Mouse (Mus musculus): ENCODE measurements at regions not wholly inside any gene's neighbourhood (a gene's known extent, or its start where the extent isn't known, plus 50 kb on each side); places are given as distances from the start of the nearest gene placed in this dataset.

DNA sequence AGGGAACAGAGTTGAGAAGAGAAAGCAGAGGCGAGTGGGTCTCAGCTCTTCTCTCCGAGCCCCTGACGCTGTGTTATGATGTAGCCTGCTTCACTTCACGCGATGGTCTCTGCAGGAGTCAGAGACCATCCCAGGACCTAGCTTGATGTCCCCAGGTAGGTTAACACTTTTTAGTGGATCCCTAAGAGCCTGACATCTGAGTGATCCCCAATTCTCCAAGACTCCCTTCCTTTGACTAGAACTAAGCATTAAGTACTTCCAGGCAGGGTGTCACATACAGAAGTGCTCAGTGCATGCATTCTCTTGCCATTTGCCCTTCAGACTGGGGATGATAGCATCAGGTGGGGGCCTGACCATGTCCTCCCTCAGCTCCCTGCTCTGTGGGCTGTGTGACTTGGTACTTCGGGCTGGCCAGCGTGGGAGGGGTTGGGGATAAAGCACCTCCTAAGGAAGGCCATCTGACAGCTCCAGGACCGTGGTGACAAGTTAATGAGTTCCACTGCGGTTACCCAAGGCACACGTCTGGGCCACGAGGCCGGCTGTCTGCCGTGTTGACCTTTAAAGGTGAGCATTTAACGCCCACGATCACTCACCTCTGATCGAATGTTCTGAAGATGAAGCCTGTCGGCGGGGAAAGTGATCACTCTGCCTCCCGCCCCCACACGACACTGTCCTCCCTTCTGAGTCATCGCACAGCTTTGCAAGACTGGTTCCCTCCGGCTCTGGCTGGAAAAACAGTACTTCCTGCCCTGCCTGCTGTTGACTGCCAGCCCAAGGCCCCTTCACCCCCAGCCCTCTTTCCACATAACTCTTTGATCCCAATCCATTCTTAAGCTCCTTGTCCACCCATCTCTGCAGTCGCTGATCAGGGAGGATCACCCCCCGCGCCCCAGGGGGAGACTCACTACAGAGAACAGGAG, 65.8 kb upstream of the Ppp2r5c start:
- DNase-seq (ENCODE audit: low spot score) (no peak), ATAC-seq (ENCODE audit: low FRiP score) (no peak)
- H3K9ac ChIP-seq (replicated peaks; ENCODE audit: low read length, poor library complexity, severe bottlenecking) = no peak overlapping the region
- H3K36me3 ChIP-seq (ENCODE audit: insufficient read depth, low read length) = no peaks in the 10 kb centered on the region
- no peaks in the 10 kb centered on the region for H3K4me1 ChIP-seq (ENCODE audit: insufficient read depth, low read length)
- no peak overlapping the region for H3K27ac ChIP-seq (ENCODE audit: low read depth, low read length)
- 72% methylated on average over 25 of the region's 25 CpGs for WGBS
- 0 out of 2 replicates have a peak, but pooled peaks cover 6% of the 10 kb centered on the region for H3K27me3 ChIP-seq (ENCODE audit: insufficient read depth, low read length)
- no peak overlapping the region for H3K4me3 ChIP-seq (ENCODE audit: low read depth, low read length)
- H3K4me2 ChIP-seq (ENCODE audit: low read depth, low read length, poor library complexity, severe bottlenecking) = no peak overlapping the region
- TF ChIP-seq CTCF (IDR thresholded peaks at IDR 0.05) = no peak
- H3K9me3 ChIP-seq (ENCODE audit: low read length) = no peaks in the 10 kb centered on the region

DNA sequence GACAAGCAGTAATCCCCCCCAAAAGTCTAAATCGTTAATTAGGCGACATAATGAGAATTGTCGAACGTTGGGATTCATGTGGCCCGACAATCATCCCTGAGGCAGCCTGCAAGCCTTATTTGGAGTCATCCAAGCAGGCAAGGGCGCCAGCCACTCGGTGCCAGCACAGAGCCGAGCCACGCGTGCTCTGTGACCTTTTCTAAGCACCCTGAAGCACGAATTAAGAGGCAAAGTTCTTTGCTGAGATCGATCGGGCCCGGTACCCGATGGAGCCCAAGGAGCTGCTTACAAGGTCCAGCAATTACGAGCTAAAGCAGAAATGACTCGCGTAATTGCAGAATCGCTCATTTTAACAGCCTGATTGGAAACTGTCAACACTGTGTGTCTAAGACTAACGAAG, 61.9 kb upstream of the Ppp2r5c start:
- H3K27me3 ChIP-seq (ENCODE audit: insufficient read depth, low read length) = no peaks in the 10 kb centered on the region
- H3K4me2 ChIP-seq (ENCODE audit: low read depth, low read length, poor library complexity, severe bottlenecking) = no peak overlapping the region
- H3K9ac ChIP-seq (replicated peaks; ENCODE audit: low read length, poor library complexity, severe bottlenecking) = no peak overlapping the region
- no peak for ATAC-seq (ENCODE audit: low FRiP score)
- DNase-seq (ENCODE audit: low spot score) = peak; percentile 33
- no peak for TF ChIP-seq CTCF (IDR thresholded peaks at IDR 0.05)
- WGBS = 44% methylated on average over 20 of the region's 20 CpGs
- no peak overlapping the region for H3K27ac ChIP-seq (ENCODE audit: low read depth, low read length)
- H3K4me3 ChIP-seq (ENCODE audit: low read depth, low read length) = no peak overlapping the region
- no peaks in the 10 kb centered on the region for H3K36me3 ChIP-seq (ENCODE audit: insufficient read depth, low read length)
- no peaks in the 10 kb centered on the region for H3K4me1 ChIP-seq (ENCODE audit: insufficient read depth, low read length)
- no peaks in the 10 kb centered on the region for H3K9me3 ChIP-seq (ENCODE audit: low read length)

DNA sequence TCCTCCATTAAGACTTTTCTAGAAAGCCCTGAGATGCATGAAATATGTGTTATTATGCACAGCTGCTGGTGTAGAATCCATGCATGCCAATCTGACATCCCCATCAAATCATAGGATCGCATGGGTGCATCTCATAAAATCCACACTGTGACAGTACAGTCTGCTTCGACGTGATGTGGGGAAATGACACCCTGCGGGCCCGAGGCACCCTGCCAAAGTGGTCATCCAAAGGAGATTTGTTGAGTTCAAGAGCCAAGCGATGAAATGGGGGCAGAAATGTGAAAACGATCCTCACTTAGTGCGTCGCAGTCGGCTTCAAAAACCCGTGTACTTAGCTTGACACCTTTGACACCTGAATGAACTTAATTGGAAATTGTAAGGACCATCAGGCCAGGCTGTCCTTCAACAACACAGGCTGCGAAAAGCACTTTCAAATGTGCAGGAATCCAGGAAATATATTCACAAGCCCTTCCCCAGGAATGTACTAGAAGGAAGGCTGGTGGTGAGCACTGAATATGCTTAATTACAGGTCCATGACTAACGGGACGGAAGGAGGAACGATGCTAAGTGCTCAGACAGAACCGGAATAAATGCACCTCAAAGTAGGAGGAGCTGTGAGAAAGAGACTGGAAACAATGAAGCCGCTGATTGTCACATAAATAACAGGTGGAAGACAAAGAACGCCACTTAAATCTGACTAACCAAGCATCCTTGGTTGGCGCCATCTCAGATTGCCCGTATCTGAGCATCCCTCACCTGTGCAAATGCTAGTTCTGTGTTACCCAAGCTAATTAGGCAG, 60.9 kb upstream of the Ppp2r5c start:
- no peak for TF ChIP-seq CTCF (IDR thresholded peaks at IDR 0.05)
- Histone ChIP-seq H3K27me3 (ENCODE audit: insufficient read depth, low read length) (no peaks in the 10 kb centered on the region), H3K4me2 (ENCODE audit: low read depth, low read length, poor library complexity, severe bottlenecking) (no peak overlapping the region), H3K4me3 (ENCODE audit: low read depth, low read length) (no peak overlapping the region), H3K9me3 (ENCODE audit: low read length) (no peaks in the 10 kb centered on the region), H3K27ac (ENCODE audit: low read depth, low read length) (no peak overlapping the region), H3K36me3 (ENCODE audit: insufficient read depth, low read length) (no peaks in the 10 kb centered on the region), H3K9ac (replicated peaks; ENCODE audit: low read length, poor library complexity, severe bottlenecking) (no peak overlapping the region), H3K4me1 (ENCODE audit: insufficient read depth, low read length) (no peaks in the 10 kb centered on the region)
- DNase-seq (ENCODE audit: low spot score) (peak; percentile 41), ATAC-seq (ENCODE audit: low FRiP score) (no peak)
- 72% methylated on average over 20 of the region's 20 CpGs for WGBS

DNA sequence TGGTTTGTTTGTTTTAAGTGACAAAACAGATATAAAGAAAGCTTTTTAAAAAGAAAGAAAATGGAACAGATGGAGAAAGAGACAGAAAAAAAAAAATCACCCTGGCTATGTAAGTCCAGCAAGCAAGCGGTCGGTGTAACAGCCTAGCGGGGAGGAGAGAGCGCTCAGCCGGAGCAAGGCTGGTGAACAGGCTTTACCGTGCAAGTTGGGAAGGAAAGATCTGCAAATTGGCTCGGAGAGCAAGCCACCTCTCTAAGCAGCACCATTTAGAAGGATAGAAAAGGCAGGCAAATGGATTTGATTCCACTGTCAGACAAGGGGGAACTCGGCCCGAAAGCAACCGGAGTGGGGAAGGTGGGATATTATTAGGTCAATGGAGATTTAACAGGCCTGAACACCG, 59.9 kb upstream of the Ppp2r5c start:
- DNase-seq (ENCODE audit: low spot score) = no peak
- no peak for TF ChIP-seq CTCF (IDR thresholded peaks at IDR 0.05)
- no peaks in the 10 kb centered on the region for H3K27me3 ChIP-seq (ENCODE audit: insufficient read depth, low read length)
- no peak overlapping the region for H3K9ac ChIP-seq (replicated peaks; ENCODE audit: low read length, poor library complexity, severe bottlenecking)
- 47% methylated on average over 11 of the region's 11 CpGs for WGBS
- H3K27ac ChIP-seq (ENCODE audit: low read depth, low read length) = no peak overlapping the region
- H3K36me3 ChIP-seq (ENCODE audit: insufficient read depth, low read length) = no peaks in the 10 kb centered on the region
- H3K4me2 ChIP-seq (ENCODE audit: low read depth, low read length, poor library complexity, severe bottlenecking) = no peak overlapping the region
- H3K4me3 ChIP-seq (ENCODE audit: low read depth, low read length) = no peak overlapping the region
- no peaks in the 10 kb centered on the region for H3K9me3 ChIP-seq (ENCODE audit: low read length)
- ATAC-seq (ENCODE audit: low FRiP score) = no peak
- H3K4me1 ChIP-seq (ENCODE audit: insufficient read depth, low read length) = no peaks in the 10 kb centered on the region

DNA sequence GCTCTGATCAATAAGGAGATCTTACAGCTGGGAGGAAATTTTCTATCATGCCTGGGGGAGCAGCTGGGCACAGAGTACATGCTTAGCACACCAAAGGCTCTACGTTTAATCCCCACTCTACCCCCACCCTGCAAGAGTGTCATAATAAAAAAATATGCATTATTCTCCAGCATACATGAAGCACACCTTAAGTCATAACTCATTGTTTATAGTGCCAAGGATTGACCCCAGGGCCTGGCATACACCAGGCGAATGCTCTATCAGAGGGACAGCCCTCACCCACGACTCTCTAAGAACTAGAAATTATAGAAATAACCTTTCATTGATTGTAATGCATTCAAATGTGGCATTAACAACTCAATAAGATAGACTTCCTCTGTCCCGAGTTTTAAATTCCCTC, 59.4 kb upstream of the Ppp2r5c start:
- Histone ChIP-seq H3K4me2 (ENCODE audit: low read depth, low read length, poor library complexity, severe bottlenecking) (no peak overlapping the region), H3K36me3 (ENCODE audit: insufficient read depth, low read length) (no peaks in the 10 kb centered on the region), H3K4me1 (ENCODE audit: insufficient read depth, low read length) (no peaks in the 10 kb centered on the region), H3K4me3 (ENCODE audit: low read depth, low read length) (no peak overlapping the region), H3K9ac (replicated peaks; ENCODE audit: low read length, poor library complexity, severe bottlenecking) (no peak overlapping the region), H3K27me3 (ENCODE audit: insufficient read depth, low read length) (no peaks in the 10 kb centered on the region), H3K9me3 (ENCODE audit: low read length) (no peaks in the 10 kb centered on the region), H3K27ac (ENCODE audit: low read depth, low read length) (no peak overlapping the region)
- DNase-seq (ENCODE audit: low spot score) (no peak), ATAC-seq (ENCODE audit: low FRiP score) (no peak)
- TF ChIP-seq CTCF (IDR thresholded peaks at IDR 0.05) = no peak
- 50% methylated on average over 4 of the region's 4 CpGs for WGBS

DNA sequence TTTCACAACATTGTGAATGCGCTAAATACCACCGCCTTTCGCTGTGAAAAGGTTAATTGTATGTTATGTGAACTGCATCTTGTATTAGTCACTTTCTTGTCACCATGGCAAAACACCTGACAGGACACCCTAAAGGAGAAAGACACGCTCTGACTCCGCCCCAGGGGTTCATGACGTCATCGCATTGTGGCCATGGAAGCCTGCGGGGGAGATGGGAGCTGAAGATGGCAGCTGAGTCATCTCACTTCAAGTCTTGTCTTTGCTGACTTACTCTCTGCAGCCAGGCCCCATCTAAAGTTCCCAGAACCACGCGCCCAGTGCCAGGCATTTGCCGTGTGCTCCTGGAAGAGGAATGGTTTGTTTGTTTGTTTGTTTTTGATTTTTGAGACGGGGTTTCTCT, 57.5 kb upstream of the Ppp2r5c start:
- Histone ChIP-seq H3K36me3 (ENCODE audit: insufficient read depth, low read length) (no peaks in the 10 kb centered on the region), H3K9ac (replicated peaks; ENCODE audit: low read length, poor library complexity, severe bottlenecking) (no peak overlapping the region), H3K4me1 (ENCODE audit: insufficient read depth, low read length) (no peaks in the 10 kb centered on the region), H3K4me2 (ENCODE audit: low read depth, low read length, poor library complexity, severe bottlenecking) (no peak overlapping the region), H3K4me3 (ENCODE audit: low read depth, low read length) (no peak overlapping the region), H3K27me3 (ENCODE audit: insufficient read depth, low read length) (no peaks in the 10 kb centered on the region), H3K27ac (ENCODE audit: low read depth, low read length) (no peak overlapping the region), H3K9me3 (ENCODE audit: low read length) (no peaks in the 10 kb centered on the region)
- no peak for DNase-seq (ENCODE audit: low spot score)
- ATAC-seq (ENCODE audit: low FRiP score) = no peak
- WGBS = 79% methylated on average over 12 of the region's 12 CpGs
- no peak for TF ChIP-seq CTCF (IDR thresholded peaks at IDR 0.05)
